Mouse (Mus musculus) heart, embryonic 15.5 days (tissue): Measurements from ENCODE around the gene Nfkbie. TPM values are rescaled to one million over a fixed set of nuclear protein-coding genes. Genes with fewer than 3 reads are reported as not detected.
A peak's percentile ranks its signal among the peaks of the same experiment; 100 is the strongest.

ENCODE experiments used
- ATAC-seq: fragments of 200-750 bp; cut with Nextera tagmentation; replicated peaks from 2 replicates; pipeline ENCODE4 v1.8.0; 2017; ENCODE audit warnings: low read depth, moderate TSS enrichment; ENCODE audit not compliant: insufficient number of reproducible peaks, insufficient read depth, low FRiP score
- H3K27ac ChIP-seq: fragments of 300-500 bp; sonication (generic); 2 replicates; pipeline ENCODE4 v1.5.1; 2015; ENCODE audit warnings: mild to moderate bottlenecking, inconsistent platforms
- H3K27me3 ChIP-seq: fragments of 300-500 bp; sonication (generic); 2 replicates; pipeline ENCODE4 v1.6.1; 2015; ENCODE audit warnings: inconsistent platforms
- H3K36me3 ChIP-seq: fragments of 300-500 bp; sonication (generic); 2 replicates; pipeline ENCODE4 v1.6.1; 2015; ENCODE audit warnings: mild to moderate bottlenecking, inconsistent platforms
- H3K4me1 ChIP-seq: fragments of 300-500 bp; sonication (generic); replicated peaks from 2 replicates; pipeline ENCODE4 v1.6.1; 2015; ENCODE audit warnings: inconsistent platforms
- H3K4me2 ChIP-seq: fragments of 300-500 bp; sonication (generic); 2 replicates; pipeline ENCODE4 v1.6.1; 2015; ENCODE audit warnings: inconsistent platforms, mild to moderate bottlenecking, moderate library complexity
- H3K4me3 ChIP-seq: fragments of 300-500 bp; sonication (generic); 2 replicates; pipeline ENCODE4 v1.5.1; 2015; ENCODE audit warnings: mild to moderate bottlenecking, inconsistent platforms
- H3K9ac ChIP-seq: fragments of 300-500 bp; sonication (generic); 2 replicates; pipeline ENCODE4 v1.6.1; 2015; ENCODE audit warnings: mild to moderate bottlenecking, inconsistent platforms
- H3K9me3 ChIP-seq: fragments of 300-500 bp; sonication (generic); replicated peaks from 2 replicates; pipeline ENCODE4 v1.6.1; 2016; ENCODE audit warnings: inconsistent platforms
- WGBS: fragments of 180-500 bp; shearing (Covaris S2); methylation state at CpG from one replicate; pipeline ENCODE4 v1.1.7; 2015; ENCODE audit warnings: mixed read lengths; 5-methylcytosine and 5-hydroxymethylcytosine counted together
- polyA plus RNA-seq: library from polyadenylated mRNA; unstranded; fragments of >200 nt; fragmentation: Nextera tagmentation; extraction: Ambion mirVana; gene quantifications from 2 replicates; pipeline ENCODE4 v1.2.1, GENCODE M21; 2015

The Nfkbie gene
- polyA plus RNA-seq, 1 experiment from 2014 or later: 3.0 TPM

DNA sequence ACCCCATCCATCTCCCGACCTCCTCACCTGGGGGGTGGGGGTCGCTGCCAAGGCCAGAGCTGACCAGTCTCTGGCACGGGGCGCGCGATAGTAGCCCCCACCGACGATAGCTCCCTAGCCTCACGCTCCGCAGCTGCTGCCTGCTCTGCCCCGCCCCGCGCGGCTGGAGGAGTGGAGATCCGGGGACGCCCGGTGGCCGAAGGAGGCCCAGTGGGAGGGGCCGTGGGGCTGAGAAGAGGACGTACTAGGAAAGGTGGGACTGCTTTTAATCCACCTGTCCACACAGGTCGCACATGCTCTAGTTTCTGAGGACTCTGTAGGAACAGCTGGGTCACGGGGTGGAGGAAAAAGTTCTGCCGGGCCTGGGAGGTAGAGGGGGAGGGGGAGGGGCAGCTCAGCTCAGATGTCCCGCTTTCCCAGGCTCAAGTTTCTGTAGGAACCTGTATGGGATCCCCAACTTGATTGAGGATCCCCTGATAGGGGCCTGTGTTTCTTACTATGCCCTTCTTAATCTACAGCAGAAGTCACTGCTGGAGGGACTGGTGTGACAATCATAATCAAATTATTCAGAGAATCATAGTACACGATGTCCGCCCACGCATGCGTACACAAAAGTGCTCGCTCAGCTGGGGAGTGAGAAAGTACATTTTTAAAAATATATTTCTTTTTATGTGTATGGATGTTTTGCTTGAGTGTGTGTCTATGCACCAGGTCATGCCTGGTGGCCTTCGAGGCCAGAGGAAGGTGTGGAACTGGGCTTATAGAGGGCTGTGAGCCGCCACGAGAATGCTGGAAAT lies 44.1 kb downstream of the Nfkbie start, which contains the start of gene Slc29a1:
Slc29a1 (minus strand) TSS at position 161 of the 797 bp plus-strand sequence.
- peak within 1 kb of the TSS; percentile 49 for H3K4me3 ChIP-seq
- peaks cover 51% of the 10 kb centered on the region for H3K4me1 ChIP-seq
- no peaks in the 10 kb centered on the region for H3K36me3 ChIP-seq
- WGBS: 18% methylated on average over 32 of the region's 32 CpGs
- H3K4me2 ChIP-seq: peak within 1 kb of the TSS; percentile 85
- no peak within 1 kb of the TSS for H3K27ac ChIP-seq
- H3K9me3 ChIP-seq: no peaks in the 10 kb centered on the region
- ATAC-seq: no peak
- 0 out of 2 replicates have a peak, but pooled peaks cover 13% of the 10 kb centered on the region for H3K27me3 ChIP-seq
- H3K9ac ChIP-seq: peak within 1 kb of the TSS; percentile 60

DNA sequence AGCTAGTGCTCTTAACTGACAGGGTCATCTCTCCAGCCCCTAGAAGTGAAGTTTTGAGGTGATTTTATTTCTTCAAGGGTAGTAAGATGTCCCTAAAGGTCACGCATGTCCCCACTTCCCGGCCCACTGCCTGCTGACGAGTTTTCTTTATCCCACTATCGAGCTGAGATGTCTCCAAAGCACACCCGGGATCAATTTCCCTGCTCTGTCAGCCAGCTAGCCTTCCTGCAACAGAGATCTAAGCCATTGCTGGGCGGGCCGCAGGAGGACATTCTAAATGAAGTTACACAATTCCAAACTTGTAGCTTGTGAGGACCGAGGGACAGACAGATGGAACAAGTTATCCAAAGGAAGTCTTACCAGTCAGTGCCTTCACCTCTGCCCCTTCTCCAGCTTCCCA lies 44.8 kb downstream of the Nfkbie start:
- 69% methylated on average over 8 of the region's 8 CpGs for WGBS
- Histone ChIP-seq H3K27me3 (0 out of 2 replicates have a peak, but pooled peaks cover 13% of the 10 kb centered on the region), H3K9ac (no peak overlapping the region), H3K27ac (no peak overlapping the region), H3K9me3 (no peaks in the 10 kb centered on the region), H3K36me3 (no peaks in the 10 kb centered on the region), H3K4me1 (peaks cover 44% of the 10 kb centered on the region), H3K4me3 (no peak overlapping the region), H3K4me2 (no peak overlapping the region)
- no peak for ATAC-seq

DNA sequence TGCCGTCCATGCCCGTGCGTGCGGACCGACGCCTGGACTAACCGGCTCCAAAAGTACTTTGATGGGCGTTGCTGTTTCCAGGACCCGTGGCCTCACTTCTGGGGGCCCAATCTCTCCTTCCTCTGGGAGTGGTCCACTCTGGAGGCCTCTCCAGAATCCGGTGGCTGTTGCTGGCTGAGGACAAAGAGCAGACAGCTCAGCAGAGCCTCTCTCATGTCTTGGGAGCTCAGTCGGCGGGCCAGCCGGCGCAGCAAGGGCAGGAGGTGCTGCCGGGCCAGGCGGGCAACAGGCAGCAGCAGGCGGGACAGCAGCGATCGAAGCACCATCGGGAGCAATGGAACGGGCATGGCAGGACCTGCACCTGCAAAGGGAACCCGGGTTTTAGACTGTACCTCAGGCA lies 45.8 kb downstream of the Nfkbie start:
- H3K27ac ChIP-seq: 0 out of 2 replicates have a peak overlapping the region, but pooled peaks have one; percentile 24
- H3K4me2 ChIP-seq: peak overlapping the region; percentile 40
- H3K9ac ChIP-seq: no peak overlapping the region
- no peak for ATAC-seq
- no peaks in the 10 kb centered on the region for H3K36me3 ChIP-seq
- H3K9me3 ChIP-seq: no peaks in the 10 kb centered on the region
- WGBS: 18% methylated on average over 22 of the region's 22 CpGs
- no peak overlapping the region for H3K4me3 ChIP-seq
- 0 out of 2 replicates have a peak, but pooled peaks cover 13% of the 10 kb centered on the region for H3K27me3 ChIP-seq
- H3K4me1 ChIP-seq: peaks cover 34% of the 10 kb centered on the region

DNA sequence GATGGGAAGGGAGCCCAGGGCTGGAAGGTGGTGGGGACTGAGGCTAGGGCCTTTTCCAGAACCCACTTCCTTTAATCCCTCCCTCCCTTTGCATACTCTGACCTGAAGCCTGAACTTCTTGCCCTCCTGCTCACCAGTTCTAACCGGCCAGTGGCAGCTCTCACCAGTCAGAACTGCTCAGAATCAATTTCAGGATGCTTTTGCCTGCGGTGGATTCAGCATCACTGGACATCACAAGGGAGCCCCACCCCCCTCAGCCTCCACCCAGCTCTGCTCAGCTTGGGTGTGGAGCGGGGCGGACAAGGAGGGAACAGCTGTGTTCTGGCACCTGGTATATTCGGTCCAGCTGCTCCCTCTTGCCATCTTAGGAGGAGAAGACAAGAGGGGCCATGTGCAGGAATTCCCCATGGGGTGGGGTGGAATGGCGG lies 46.4 kb downstream of the Nfkbie start, which contains the start of gene Mymx:
Mymx (minus strand) TSS at position 226 of the 428 bp plus-strand sequence.
- no peaks in the 10 kb centered on the region for H3K9me3 ChIP-seq
- no peak within 1 kb of the TSS for H3K9ac ChIP-seq
- 0 out of 2 replicates have a peak, but pooled peaks cover 13% of the 10 kb centered on the region for H3K27me3 ChIP-seq
- no peak for ATAC-seq
- no peaks in the 10 kb centered on the region for H3K36me3 ChIP-seq
- no peak within 1 kb of the TSS for H3K4me3 ChIP-seq
- H3K4me2 ChIP-seq: peak within 1 kb of the TSS; percentile 40
- 50% methylated on average over 6 of the region's 6 CpGs for WGBS
- 0 out of 2 replicates have a peak within 1 kb of the TSS, but pooled peaks have one; percentile 24 for H3K27ac ChIP-seq
- H3K4me1 ChIP-seq: peaks cover 29% of the 10 kb centered on the region

DNA sequence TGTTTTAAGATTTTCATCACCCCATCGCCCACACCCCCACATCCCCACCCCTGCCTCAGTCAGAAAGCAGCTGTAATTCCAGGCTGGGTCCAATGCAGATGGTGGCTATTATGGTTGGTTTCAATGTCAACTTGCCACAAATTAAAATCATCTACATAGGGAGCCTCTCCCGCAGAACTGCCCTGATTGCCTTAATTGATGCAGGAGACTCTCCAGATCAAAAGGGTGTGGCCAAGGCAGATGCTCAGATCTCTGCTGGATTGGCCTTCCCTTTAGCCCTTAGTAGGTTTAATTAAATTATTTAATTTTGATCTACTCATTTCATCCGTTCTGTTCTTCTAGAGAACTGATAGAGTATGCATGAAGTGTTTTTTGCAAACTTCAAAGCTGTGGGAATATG lies 47.5 kb downstream of the Nfkbie start:
- Histone ChIP-seq H3K9me3 (no peaks in the 10 kb centered on the region), H3K4me2 (no peak overlapping the region), H3K27me3 (0 out of 2 replicates have a peak, but pooled peaks cover 13% of the 10 kb centered on the region), H3K27ac (no peak overlapping the region), H3K36me3 (no peaks in the 10 kb centered on the region), H3K9ac (no peak overlapping the region), H3K4me3 (no peak overlapping the region), H3K4me1 (peaks cover 24% of the 10 kb centered on the region)
- 82% methylated on average over 3 of the region's 3 CpGs for WGBS
- no peak for ATAC-seq

DNA sequence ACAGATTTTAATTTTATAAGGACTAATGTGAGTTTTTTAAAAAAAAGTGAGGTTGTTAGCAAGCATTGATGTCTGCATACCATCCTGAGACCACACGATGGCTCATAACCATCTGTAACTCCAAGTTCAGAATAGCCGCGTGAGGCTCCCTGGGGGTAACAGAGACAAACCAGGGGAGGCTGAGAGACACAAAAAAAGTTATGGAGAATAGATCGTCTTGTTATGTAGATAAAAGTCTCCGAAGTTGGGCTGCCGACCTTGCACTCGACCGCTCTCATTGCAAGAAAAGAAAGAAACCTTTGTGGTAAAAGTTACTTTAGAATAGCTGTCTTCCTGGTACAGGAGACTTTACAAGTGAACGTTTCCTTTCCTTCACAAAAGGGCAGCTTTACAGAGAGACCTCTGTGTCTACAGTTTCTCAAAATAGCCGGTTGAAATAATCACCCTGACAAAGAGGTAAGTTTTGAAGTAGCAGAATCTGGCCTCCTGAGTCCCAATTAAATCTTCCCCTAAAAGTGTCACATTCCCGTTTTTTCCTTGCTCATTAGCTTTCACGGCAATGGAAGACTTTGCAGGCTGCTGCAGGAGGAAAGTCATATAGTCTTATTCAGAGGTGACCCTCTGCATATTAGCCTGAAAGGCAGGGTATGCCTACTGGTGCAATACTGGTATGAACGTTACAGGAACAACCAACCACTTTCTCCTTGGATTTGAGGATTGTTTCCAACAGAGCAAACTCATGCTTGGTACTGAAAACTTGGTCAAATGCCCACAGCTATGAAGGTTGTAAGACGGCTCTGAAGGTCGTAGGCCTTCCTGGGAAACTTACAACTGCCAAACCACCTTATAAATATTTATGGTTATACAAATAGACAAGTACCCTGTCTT lies 51.7 kb downstream of the Nfkbie start:
- Histone ChIP-seq H3K9ac (no peak overlapping the region), H3K27ac (no peak overlapping the region), H3K9me3 (no peaks in the 10 kb centered on the region), H3K4me2 (no peak overlapping the region), H3K27me3 (0 out of 2 replicates have a peak, but pooled peaks cover 1% of the 10 kb centered on the region), H3K36me3 (no peaks in the 10 kb centered on the region), H3K4me3 (no peak overlapping the region), H3K4me1 (peaks cover 12% of the 10 kb centered on the region)
- WGBS: 78% methylated on average over 15 of the region's 15 CpGs
- no peak for ATAC-seq

DNA sequence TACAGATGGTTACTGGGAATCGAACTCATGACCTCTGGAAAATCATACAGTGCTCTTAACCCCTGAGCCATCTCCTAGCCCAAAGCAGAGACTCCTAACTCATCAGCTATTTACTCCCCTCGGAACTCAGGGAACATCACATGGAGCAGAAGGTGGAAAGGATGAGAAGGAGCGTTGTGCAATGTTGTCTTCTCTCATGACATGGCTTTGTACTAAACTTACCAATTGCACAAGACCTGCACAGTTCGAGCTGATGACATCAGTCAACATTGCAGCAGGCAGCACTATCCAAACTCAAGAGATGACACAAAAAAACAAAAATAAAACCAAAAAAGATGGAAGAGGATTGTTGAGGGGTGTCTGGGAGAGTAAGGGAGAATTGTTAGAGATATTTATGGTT lies 52.9 kb downstream of the Nfkbie start:
- no peak for ATAC-seq
- Histone ChIP-seq H3K9me3 (no peaks in the 10 kb centered on the region), H3K4me2 (no peak overlapping the region), H3K4me3 (no peak overlapping the region), H3K36me3 (no peaks in the 10 kb centered on the region), H3K4me1 (peaks cover 12% of the 10 kb centered on the region), H3K9ac (no peak overlapping the region), H3K27me3 (no peaks in the 10 kb centered on the region), H3K27ac (no peak overlapping the region)
- 79% methylated on average over 4 of the region's 4 CpGs for WGBS

DNA sequence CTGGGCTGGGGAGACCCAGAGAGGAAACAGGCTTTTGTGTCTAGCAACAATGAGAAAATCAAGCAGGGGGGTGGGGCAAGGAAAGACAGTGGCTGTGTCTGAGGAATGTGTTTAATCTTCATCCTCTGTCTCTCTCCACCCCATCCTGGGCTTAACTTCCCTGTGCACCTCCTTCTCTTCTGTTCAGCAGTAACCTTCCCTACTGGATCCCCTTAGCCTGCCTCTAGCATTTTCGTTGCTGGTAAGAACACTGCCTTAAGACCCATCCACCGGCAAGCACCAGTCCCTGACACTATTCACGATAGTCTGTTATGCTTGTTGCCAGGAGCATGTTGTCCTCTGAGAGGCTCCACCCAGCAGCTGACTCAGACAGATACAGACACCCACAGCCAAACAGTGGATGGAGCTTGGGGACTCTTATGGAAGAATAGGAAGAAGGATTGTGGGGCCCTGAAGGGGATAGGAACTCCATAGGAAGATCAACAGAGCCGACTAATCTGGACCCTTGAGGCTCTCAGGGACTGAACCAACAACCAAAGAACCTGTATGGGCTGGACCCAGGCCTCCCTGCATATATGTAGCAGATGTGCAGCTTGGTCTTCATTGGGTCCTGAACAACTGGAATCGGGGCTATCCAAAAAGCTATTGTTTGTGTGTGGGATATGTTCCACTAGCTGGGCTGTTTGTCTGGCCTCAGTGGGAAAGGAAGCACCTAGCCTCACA lies 54.8 kb downstream of the Nfkbie start:
- peak overlapping the region; percentile 23; the same call in 1 of the 2 replicates for H3K4me2 ChIP-seq
- H3K27me3 ChIP-seq: no peaks in the 10 kb centered on the region
- no peak overlapping the region for H3K4me3 ChIP-seq
- ATAC-seq: 0 out of 2 replicates have a peak, but pooled peaks have one; percentile 18
- no peaks in the 10 kb centered on the region for H3K9me3 ChIP-seq
- H3K27ac ChIP-seq: peak overlapping the region; percentile 52
- H3K36me3 ChIP-seq: no peaks in the 10 kb centered on the region
- 25% methylated on average over 5 of the region's 5 CpGs for WGBS
- peaks cover 12% of the 10 kb centered on the region for H3K4me1 ChIP-seq
- no peak overlapping the region for H3K9ac ChIP-seq

DNA sequence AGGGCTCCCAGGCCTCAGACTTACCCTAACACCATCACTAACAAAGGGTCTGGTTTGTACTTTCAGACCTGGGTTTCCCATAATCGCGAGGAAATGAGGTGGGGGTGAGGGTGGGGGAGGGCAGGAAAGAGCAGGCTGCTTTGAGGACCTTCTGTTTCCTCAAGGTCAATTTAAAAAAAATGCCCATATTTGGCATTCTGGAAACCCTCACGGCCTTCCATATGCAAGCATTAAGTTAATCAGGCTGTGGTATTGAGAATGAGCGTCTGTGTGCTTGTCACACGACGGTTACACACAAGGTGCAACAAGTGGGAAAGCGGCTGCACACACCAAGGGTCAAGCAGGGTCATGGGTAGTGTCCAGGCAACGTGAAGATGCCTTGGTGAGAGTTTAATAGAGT lies 56.5 kb downstream of the Nfkbie start:
- Histone ChIP-seq H3K4me2 (no peak overlapping the region), H3K4me3 (no peak overlapping the region), H3K27ac (no peak overlapping the region), H3K36me3 (no peaks in the 10 kb centered on the region), H3K9me3 (no peaks in the 10 kb centered on the region), H3K4me1 (peaks cover 12% of the 10 kb centered on the region), H3K27me3 (no peaks in the 10 kb centered on the region), H3K9ac (no peak overlapping the region)
- no peak for ATAC-seq
- 73% methylated on average over 8 of the region's 8 CpGs for WGBS
